Mouse (Mus musculus): Measurements from ENCODE around the gene Rere.
A peak's percentile ranks its signal among the peaks of the same experiment; 100 is the strongest.
"Not testable (repeated sequence)": the region's sequence is repeated elsewhere in the genome, so short reads cannot be mapped to it uniquely, and the experiment has no call there.

Rere gene

GRCm38 (mm10) chr4:150461427-150462189, 180.2 kb downstream of the Rere start:
- peak; percentile 34 for DNase-seq (ENCODE audit: low read depth, low spot score)

- DNase-seq (ENCODE audit: low read depth, low spot score) = no peak
These were observed 180.9 kb downstream of the Rere start for GRCm38 (mm10) chr4:150462367-150462766.

GRCm38 (mm10) chr4:150465759-150466158, 184.3 kb downstream of the Rere start:
- DNase-seq (ENCODE audit: low read depth, low spot score) = peak; percentile 59

- no peak for DNase-seq (ENCODE audit: low read depth, low spot score)
These were observed 187.8 kb downstream of the Rere start for GRCm38 (mm10) chr4:150469274-150469673.

- no peak for DNase-seq (ENCODE audit: low read depth, low spot score)
These were observed 189.4 kb downstream of the Rere start for GRCm38 (mm10) chr4:150470674-150471328.

- peak; percentile 43 for DNase-seq (ENCODE audit: low read depth, low spot score)
These were observed 191.4 kb downstream of the Rere start for GRCm38 (mm10) chr4:150472751-150473436.

- no peak for DNase-seq (ENCODE audit: low read depth, low spot score)
These were observed 192.1 kb downstream of the Rere start for GRCm38 (mm10) chr4:150473437-150474070.

GRCm38 (mm10) chr4:150474086-150474485, 192.6 kb downstream of the Rere start:
- no peak for DNase-seq (ENCODE audit: low read depth, low spot score)

- no peak for DNase-seq (ENCODE audit: low read depth, low spot score)
These were observed 194.8 kb downstream of the Rere start for GRCm38 (mm10) chr4:150476258-150476657.

GRCm38 (mm10) chr4:150478006-150478405, 196.6 kb downstream of the Rere start:
- no peak for DNase-seq (ENCODE audit: low read depth, low spot score)

- DNase-seq (ENCODE audit: low read depth, low spot score) = not testable (repeated sequence)
These were observed 201.6 kb downstream of the Rere start for GRCm38 (mm10) chr4:150483081-150483480.

- no peak for DNase-seq (ENCODE audit: low read depth, low spot score)
These were observed 204.7 kb downstream of the Rere start for GRCm38 (mm10) chr4:150486097-150486496.

GRCm38 (mm10) chr4:150487109-150487508, 205.7 kb downstream of the Rere start:
- no peak for DNase-seq (ENCODE audit: low read depth, low spot score)

- peak; percentile 86 for DNase-seq (ENCODE audit: low read depth, low spot score)
These were observed 206.8 kb downstream of the Rere start for GRCm38 (mm10) chr4:150488096-150488748.

GRCm38 (mm10) chr4:150488767-150489166, 207.3 kb downstream of the Rere start:
- no peak for DNase-seq (ENCODE audit: low read depth, low spot score)

- no peak for DNase-seq (ENCODE audit: low read depth, low spot score)
These were observed 208.6 kb downstream of the Rere start for GRCm38 (mm10) chr4:150490050-150490449.

- DNase-seq (ENCODE audit: low read depth, low spot score) = no peak
These were observed 210.3 kb downstream of the Rere start for GRCm38 (mm10) chr4:150491710-150492109.

- DNase-seq (ENCODE audit: low read depth, low spot score) = no peak
These were observed 212.0 kb downstream of the Rere start for GRCm38 (mm10) chr4:150493258-150493937.

GRCm38 (mm10) chr4:150493938-150494330, 212.5 kb downstream of the Rere start:
- not testable (repeated sequence) for DNase-seq (ENCODE audit: low read depth, low spot score)

GRCm38 (mm10) chr4:150495568-150495967, 214.1 kb downstream of the Rere start:
- no peak for DNase-seq (ENCODE audit: low read depth, low spot score)

Data from mesoderm, embryonic 11.5 days (tissue).